Mouse (Mus musculus) E14TG2a.4 (cell line): ENCODE measurements around the gene Acox1.

Experiments
- CTCF ChIP-seq: conservative IDR thresholded peaks from 2 replicates; pipeline ENCODE4 v1.5.1; 2014; ENCODE audit warnings: low read length
- NANOG ChIP-seq: IDR thresholded peaks from 2 replicates; pipeline ENCODE4 v1.6.1; 2014; ENCODE audit warnings: borderline replicate concordance, low read length, mixed read lengths

- TF ChIP-seq CTCF: no peak
- TF ChIP-seq NANOG: no peak
Observed at GRCm38 (mm10) chr11:116174775-116175448, 23.9 kb downstream of the Acox1 start.
